Mouse (Mus musculus): Measurements from ENCODE around the gene Amz2. TPM values are rescaled to one million over a fixed set of nuclear protein-coding genes. Genes with fewer than 3 reads are reported as not detected.
A peak's percentile ranks its signal among the peaks of the same experiment; 100 is the strongest.

Amz2 gene
- total and polyA plus RNA-seq, 2 experiments from 2014 or later = 46.2 to 213 TPM

- no peaks in the 10 kb centered on the region for H3K27me3 ChIP-seq (ENCODE audit: insufficient read depth, low read length)
- DNase-seq = peak; percentile 47
- no peak overlapping the region for H3K4me3 ChIP-seq (ENCODE audit: low read depth, low read length)
- TF ChIP-seq CTCF (IDR thresholded peaks at IDR 0.05; ENCODE audit: low read depth) = no peak
- H3K4me1 ChIP-seq (ENCODE audit: insufficient read depth) = no peaks in the 10 kb centered on the region; the same call in 1 of the 2 replicates
- H3K9ac ChIP-seq = no peak overlapping the region
- peak; percentile 90 for ATAC-seq
- 0 out of 2 replicates have a peak overlapping the region, but pooled peaks have one; percentile 4 for H3K27ac ChIP-seq (ENCODE audit: low read depth, low read length)
- 22% methylated on average over 6 of the region's 6 CpGs for WGBS
- H3K9me3 ChIP-seq (ENCODE audit: low read length) = no peaks in the 10 kb centered on the region
- no peaks in the 10 kb centered on the region for H3K36me3 ChIP-seq (ENCODE audit: insufficient read depth)
- H3K4me2 ChIP-seq (ENCODE audit: low read depth) = no peak overlapping the region
These were observed 71.4 kb downstream of the Amz2 start for GRCm38 (mm10) chr11:109496996-109497714.

- H3K4me1 ChIP-seq (ENCODE audit: insufficient read depth) = no peaks in the 10 kb centered on the region; the same call in 1 of the 2 replicates
- DNase-seq (no peak), ATAC-seq (no peak)
- H3K9me3 ChIP-seq (ENCODE audit: low read length) = no peaks in the 10 kb centered on the region
- WGBS = 77% methylated on average over 9 of the region's 9 CpGs
- no peaks in the 10 kb centered on the region for H3K27me3 ChIP-seq (ENCODE audit: insufficient read depth, low read length)
- H3K4me3 ChIP-seq (ENCODE audit: low read depth, low read length) = no peak overlapping the region
- no peak overlapping the region for H3K4me2 ChIP-seq (ENCODE audit: low read depth)
- no peak overlapping the region for H3K27ac ChIP-seq (ENCODE audit: low read depth, low read length)
- no peak for TF ChIP-seq CTCF (IDR thresholded peaks at IDR 0.05; ENCODE audit: low read depth)
- H3K36me3 ChIP-seq (ENCODE audit: insufficient read depth) = no peaks in the 10 kb centered on the region
- H3K9ac ChIP-seq = no peak overlapping the region
These were observed 72.2 kb downstream of the Amz2 start for GRCm38 (mm10) chr11:109497990-109498389.

GRCm38 (mm10) chr11:109500206-109500605 is 74.5 kb downstream of the Amz2 start:
- Histone ChIP-seq H3K36me3 (ENCODE audit: insufficient read depth) (no peaks in the 10 kb centered on the region), H3K4me1 (ENCODE audit: insufficient read depth) (no peaks in the 10 kb centered on the region; the same call in 1 of the 2 replicates), H3K27me3 (ENCODE audit: insufficient read depth, low read length) (no peaks in the 10 kb centered on the region), H3K4me2 (ENCODE audit: low read depth) (no peak overlapping the region), H3K4me3 (ENCODE audit: low read depth, low read length) (no peak overlapping the region), H3K9me3 (ENCODE audit: low read length) (no peaks in the 10 kb centered on the region), H3K9ac (no peak overlapping the region), H3K27ac (ENCODE audit: low read depth, low read length) (no peak overlapping the region)
- no peak for DNase-seq
- TF ChIP-seq CTCF (IDR thresholded peaks at IDR 0.05; ENCODE audit: low read depth) = no peak
- no peak for ATAC-seq
- WGBS = 78% methylated on average over 5 of the region's 5 CpGs

Small RNAs within 50 kb of the gene (microRNA-seq; reads per million reads assigned to microRNA genes)
- 0 reads per million in 2 experiments for gene Gm25540

Other genes starting within 250 kb of the Amz2 start
- gene Rgs9, start 127.8 kb upstream of the Amz2 start, total RNA-seq (2014; rRNA removed) = 25.6 and 31.8 TPM in 2 replicates
- gene Rgs9, start 127.8 kb upstream of the Amz2 start, polyA plus RNA-seq (2015; fragmentation: Nextera tagmentation; extraction: Ambion mirVana) = 12.2 and 15.3 TPM in 2 replicates
- 41.8 and 52.2 TPM in 2 replicates for gene Gna13, start 63.1 kb upstream of the Amz2 start, total RNA-seq (2014; rRNA removed)
- 25.9 and 30.4 TPM in 2 replicates for gene Gna13, start 63.1 kb upstream of the Amz2 start, polyA plus RNA-seq (2015; fragmentation: Nextera tagmentation; extraction: Ambion mirVana)
- not detected in 2 replicates for gene 9930022D16Rik, start 12.0 kb upstream of the Amz2 start, total RNA-seq (2014; rRNA removed)
- not detected in 2 replicates for gene 9930022D16Rik, start 12.0 kb upstream of the Amz2 start, polyA plus RNA-seq (2015; fragmentation: Nextera tagmentation; extraction: Ambion mirVana)
- 5.3 and 6.5 TPM in 2 replicates for gene Arsg, start 47.4 kb downstream of the Amz2 start, total RNA-seq (2014; rRNA removed)
- gene Arsg, start 47.4 kb downstream of the Amz2 start, polyA plus RNA-seq (2015; fragmentation: Nextera tagmentation; extraction: Ambion mirVana) = 6.9 and 7.8 TPM in 2 replicates
- 6.8 and 9.8 TPM in 2 replicates for gene Slc16a6, start 47.7 kb downstream of the Amz2 start, total RNA-seq (2014; rRNA removed)
- gene Slc16a6, start 47.7 kb downstream of the Amz2 start, polyA plus RNA-seq (2015; fragmentation: Nextera tagmentation; extraction: Ambion mirVana) = 5.4 and 6.9 TPM in 2 replicates
- 10.8 and 10.9 TPM in 2 replicates for gene Wipi1, start 186.0 kb downstream of the Amz2 start, total RNA-seq (2014; rRNA removed)
- 11.8 and 16.5 TPM in 2 replicates for gene Wipi1, start 186.0 kb downstream of the Amz2 start, polyA plus RNA-seq (2015; fragmentation: Nextera tagmentation; extraction: Ambion mirVana)
- gene Prkar1a, start 223.5 kb downstream of the Amz2 start, total RNA-seq (2014; rRNA removed) = 231 and 294 TPM in 2 replicates
- gene Prkar1a, start 223.5 kb downstream of the Amz2 start, polyA plus RNA-seq (2015; fragmentation: Nextera tagmentation; extraction: Ambion mirVana) = 418 and 468 TPM in 2 replicates